In genomic region chr12:3791257-3791656, GRCm38 (mm10) we compare ENCODE assay signal across 9 mouse cellular contexts. TPM values are rescaled to one million over a fixed set of nuclear protein-coding genes. Genes with fewer than 3 reads are reported as not detected.
DNase-seq lines count a peak whose midpoint lies in the region; ATAC-seq lines count a peak whose summit lies in the region.
"Had no signal": no experiment of that assay in that cellular context is flagged by ENCODE, and none has a peak within 500 bp of the region (broad histone marks: within the 10 kb centered on the region; RNA-seq: fewer than 3 reads in every experiment).

No protein-coding gene starts in this region.

- H3K36me3 ChIP-seq in heart, embryonic 15.5 days: no peaks in the 10 kb centered on the region
- no peaks in the 10 kb centered on the region for H3K36me3 ChIP-seq in hindbrain, embryonic 16.5 days (ENCODE audit: control insufficient read depth, insufficient read depth, low read length)
- H3K36me3 ChIP-seq in midbrain, embryonic 14.5 days (ENCODE audit: control insufficient read depth, insufficient read depth, low read length): no peaks in the 10 kb centered on the region
- H3K36me3 ChIP-seq: G1E had no signal

- H3K4me1 ChIP-seq in heart, embryonic 15.5 days (replicated peaks): peaks cover 23% of the 10 kb centered on the region
- peaks cover 3% of the 10 kb centered on the region; the same call in 1 of the 2 replicates for H3K4me1 ChIP-seq in brown adipose tissue, adult 24 weeks (ENCODE audit: control insufficient read depth, insufficient read depth, insufficient read length, low read length)
- H3K4me1 ChIP-seq in hindbrain, embryonic 16.5 days (ENCODE audit: control insufficient read depth, insufficient read depth, low read depth, low read length): peaks cover 2% of the 10 kb centered on the region; the same call in 1 of the 2 replicates
- peaks cover 21% of the 10 kb centered on the region for H3K4me1 ChIP-seq in midbrain, embryonic 14.5 days (ENCODE audit: control insufficient read depth, insufficient read depth, low read length)

- H3K4me2 ChIP-seq in heart, embryonic 15.5 days: peak overlapping the region; percentile 71
- peak overlapping the region; percentile 66 for H3K4me2 ChIP-seq in hindbrain, embryonic 16.5 days (ENCODE audit: low read length)
- peak overlapping the region; percentile 60 for H3K4me2 ChIP-seq in midbrain, embryonic 14.5 days (ENCODE audit: low read length)

- WGBS in heart, embryonic 15.5 days: 47% methylated on average over 7 of the region's 7 CpGs
- 52% methylated on average over 7 of the region's 7 CpGs for WGBS in hindbrain, embryonic 16.5 days
- 57% methylated on average over 7 of the region's 7 CpGs for WGBS in midbrain, embryonic 14.5 days

- DNase-seq in heart, postnatal 25 days (ENCODE audit: low spot score): no peak
- DNase-seq in midbrain, embryonic 14.5 days: no peak
- DNase-seq in gastrocnemius, adult 8-10 months (ENCODE audit: low spot score in 2 of 2): no peak
- no peak for DNase-seq in right cerebral cortex, postnatal 36 days (ENCODE audit: low spot score in 2 of 2)
- no peak for DNase-seq in yolk sac, embryonic 10.5 days (ENCODE audit: low spot score)

- intact Hi-C loops in heart, postnatal 25 days (cut with DNase I): loop anchor here (5.0 kb wide), 1 partner anchor 94 kb away; no protein-coding TSS in a partner anchor

- no peak for ATAC-seq in heart, embryonic 15.5 days (replicated peaks; ENCODE audit: insufficient number of reproducible peaks, insufficient read depth, low FRiP score, low read depth)
- ATAC-seq in hindbrain, embryonic 16.5 days: no peak
- no peak for ATAC-seq in midbrain, embryonic 14.5 days (ENCODE audit: low FRiP score, low TSS enrichment)

- H3K27me3 ChIP-seq in heart, embryonic 15.5 days: no peaks in the 10 kb centered on the region
- no peaks in the 10 kb centered on the region for H3K27me3 ChIP-seq in hindbrain, embryonic 16.5 days (replicated peaks; ENCODE audit: control insufficient read depth, insufficient read depth, low read length)
- no peaks in the 10 kb centered on the region for H3K27me3 ChIP-seq in midbrain, embryonic 14.5 days (ENCODE audit: control insufficient read depth, insufficient read depth, low read length)

- H3K9me3 ChIP-seq in heart, embryonic 15.5 days (replicated peaks): no peaks in the 10 kb centered on the region
- no peaks in the 10 kb centered on the region for H3K9me3 ChIP-seq in hindbrain, embryonic 16.5 days (ENCODE audit: control insufficient read depth, low read length)
- no peaks in the 10 kb centered on the region for H3K9me3 ChIP-seq in midbrain, embryonic 14.5 days (ENCODE audit: control insufficient read depth, low read length)

- H3K27ac ChIP-seq in heart, embryonic 15.5 days: no peak overlapping the region
- H3K27ac ChIP-seq in brown adipose tissue, adult 24 weeks (replicated peaks; ENCODE audit: low read depth, low read length): no peak overlapping the region
- H3K27ac ChIP-seq in hindbrain, embryonic 16.5 days (ENCODE audit: low read depth, low read length): 0 out of 2 replicates have a peak overlapping the region, but pooled peaks have one; percentile 19
- H3K27ac ChIP-seq in midbrain, embryonic 14.5 days (replicated peaks; ENCODE audit: low read depth, low read length): 0 out of 2 replicates have a peak overlapping the region, but pooled peaks have one; percentile 20

- H3K9ac ChIP-seq in heart, embryonic 15.5 days: no peak overlapping the region
- H3K9ac ChIP-seq in hindbrain, embryonic 16.5 days (ENCODE audit: low read depth, low read length): 0 out of 2 replicates have a peak overlapping the region, but pooled peaks have one; percentile 37
- H3K9ac ChIP-seq in midbrain, embryonic 14.5 days (replicated peaks; ENCODE audit: low read length): no peak overlapping the region

- H3K4me3 ChIP-seq in heart, embryonic 15.5 days: peak overlapping the region; percentile 46
- H3K4me3 ChIP-seq in brown adipose tissue, adult 24 weeks (ENCODE audit: insufficient read depth, low read depth, low read length): 0 out of 2 replicates have a peak overlapping the region, but pooled peaks have one; percentile 8
- H3K4me3 ChIP-seq in hindbrain, embryonic 16.5 days (ENCODE audit: low read length): peak overlapping the region; percentile 37
- peak overlapping the region; percentile 27 for H3K4me3 ChIP-seq in midbrain, embryonic 14.5 days (replicated peaks; ENCODE audit: low read depth, low read length)

RNA-seq across cellular contexts. Expression of gene Dnmt3a, which starts 14.6 kb away (rescaled TPM):
- polyA plus RNA-seq in heart, embryonic 15.5 days (2015; fragmentation: Nextera tagmentation; extraction: Ambion mirVana): 79.9 and 94.7 TPM in 2 replicates
- total RNA-seq in heart, postnatal 25 days (2021): 10 to 100 TPM; 85.3 to 95.1 TPM
- polyA plus RNA-seq in brown adipose tissue, adult 24 weeks (2012; ENCODE audit: insufficient read depth, insufficient read length, missing spikeins): 11.8 and 12.6 TPM in 2 replicates
- polyA plus RNA-seq in hindbrain, embryonic 16.5 days (2015; fragmentation: Nextera tagmentation; extraction: Ambion mirVana): 94.1 and 104 TPM in 2 replicates
- polyA plus RNA-seq in midbrain, embryonic 14.5 days (2014; fragmentation: Nextera tagmentation; extraction: Ambion mirVana): 53.9 and 65.3 TPM in 2 replicates
- 10 to 100 TPM; 43.3 to 60.4 (median 52.8) TPM for total RNA-seq in gastrocnemius, adult 8-10 months (2022)

Comparison
In these comparisons a context has a peak if more than half of its experiments do, and no peak if none do; other contexts are left out.
1. H3K27ac ChIP-seq: peak in hindbrain, embryonic 16.5 days (single experiment) and midbrain, embryonic 14.5 days (single experiment); none in heart, embryonic 15.5 days (single experiment) and brown adipose tissue, adult 24 weeks (single experiment).
2. Peak in every context shown above with its lines, with median percentiles within 50 percentile points of each other: H3K4me2 ChIP-seq and H3K4me3 ChIP-seq.